Mouse (Mus musculus) small intestine, adult 2 months (tissue): ENCODE results near the gene Nos1. TPM values are rescaled to one million over a fixed set of nuclear protein-coding genes. Genes with fewer than 3 reads are reported as not detected.

ENCODE experiments used
- H3K27ac ChIP-seq: fragments of 200-500 bp; 2 replicates; pipeline ENCODE4 v1.5.1; 2012; ENCODE audit warnings: low read depth, low read length, control low read depth, inconsistent platforms; ENCODE audit not compliant: insufficient read depth
- H3K27me3 ChIP-seq: fragments of 200-500 bp; 2 replicates; pipeline ENCODE4 v1.6.1; 2012; ENCODE audit warnings: mild to moderate bottlenecking, moderate library complexity, low read length, inconsistent platforms; ENCODE audit not compliant: control insufficient read depth, insufficient read depth
- H3K36me3 ChIP-seq: fragments of 200-500 bp; 2 replicates; pipeline ENCODE4 v1.6.1; 2012; ENCODE audit warnings: mild to moderate bottlenecking, low read length, control low read depth, inconsistent platforms; ENCODE audit not compliant: control insufficient read depth, insufficient read depth
- H3K4me1 ChIP-seq: fragments of 200-500 bp; 2 replicates; pipeline ENCODE4 v1.6.1; 2012; ENCODE audit warnings: low read length, inconsistent platforms, mixed read lengths; ENCODE audit not compliant: control insufficient read depth, insufficient read depth, insufficient read length
- H3K4me3 ChIP-seq: fragments of 200-500 bp; 2 replicates; pipeline ENCODE4 v1.5.1; 2012; ENCODE audit warnings: low read depth, mild to moderate bottlenecking, control low read depth, inconsistent platforms, low read length, moderate library complexity
- CTCF ChIP-seq: fragments of 200-500 bp; IDR thresholded peaks from 2 replicates; pipeline ENCODE4 v1.5.1; 2012; ENCODE audit warnings: low read depth, mild to moderate bottlenecking, control low read depth, inconsistent platforms, low read length, moderate library complexity, mixed read lengths; ENCODE audit not compliant: insufficient replicate concordance, insufficient read length; ENCODE audit errors: extremely low read depth
- POLR2A ChIP-seq: fragments of 200-500 bp; IDR thresholded peaks from 2 replicates; pipeline ENCODE4 v1.6.1; 2012; ENCODE audit warnings: low read depth, mild to moderate bottlenecking, control low read depth, inconsistent platforms, low read length, moderate library complexity
- WGBS: fragments of 180-500 bp; shearing (Covaris S2); methylation state at CpG from one replicate; pipeline ENCODE4 v1.1.7; 2018; 5-methylcytosine and 5-hydroxymethylcytosine counted together
- polyA plus RNA-seq: library from polyadenylated mRNA; depleted of rRNA; stranded (reverse); fragments of >200 nt; gene quantifications from 2 replicates; pipeline ENCODE4 v1.2.3, GENCODE M21; 2012; rRNA removed

Nos1 gene
- polyA plus RNA-seq, 1 experiment, result 0.65 TPM

- H3K4me1 ChIP-seq, result no peaks in the 10 kb centered on the region
- no peak overlapping the region for H3K27ac ChIP-seq
- H3K4me3 ChIP-seq, result no peak overlapping the region
- peaks cover 3% of the 10 kb centered on the region; the same call in 1 of the 2 replicates for H3K36me3 ChIP-seq
- WGBS, result 92% methylated on average over 13 of the region's 13 CpGs
- TF ChIP-seq POLR2A (no peak), CTCF (no peak)
- H3K27me3 ChIP-seq, result no peaks in the 10 kb centered on the region
Measured at GRCm38 (mm10) chr5:118008344-118008743, 227.5 kb downstream of the Nos1 start.

Other genes starting within 250 kb of the Nos1 start
- gene Fbxo21, start 195.7 kb downstream of the Nos1 start, polyA plus RNA-seq, result 9.6 and 12.9 TPM in 2 replicates
- 9.8 and 25.5 TPM in 2 replicates for gene Tesc, start 246.7 kb downstream of the Nos1 start, polyA plus RNA-seq